Mouse (Mus musculus) liver, postnatal 0 days (tissue): ENCODE data around the gene Pacrg. TPM values are rescaled to one million over a fixed set of nuclear protein-coding genes. Genes with fewer than 3 reads are reported as not detected.

ENCODE experiments used
- ATAC-seq: fragments of 200-750 bp; cut with Nextera tagmentation; 2 replicates; pipeline ENCODE4 v1.8.0; 2017; ENCODE audit warnings: mild to moderate bottlenecking, moderate library complexity
- DNase-seq: peaks from one replicate; pipeline ENCODE4 v3.0.0-alpha.2; 2016
- H3K27ac ChIP-seq: fragments of 300-500 bp; sonication (generic); 2 replicates; pipeline ENCODE4 v1.5.1; 2014; ENCODE audit warnings: antibody characterized with exemption, moderate library complexity, mild to moderate bottlenecking, low read depth
- H3K27me3 ChIP-seq: fragments of 300-500 bp; sonication (generic); 2 replicates; pipeline ENCODE4 v1.6.1; 2014; ENCODE audit warnings: low read length, control low read depth, mixed read lengths; ENCODE audit not compliant: insufficient read depth
- H3K36me3 ChIP-seq: fragments of 300-500 bp; sonication (generic); replicated peaks from 2 replicates; pipeline ENCODE4 v1.6.1; 2014; ENCODE audit warnings: mild to moderate bottlenecking, control low read depth, low read length, moderate library complexity, mixed read lengths; ENCODE audit not compliant: insufficient read depth
- H3K4me1 ChIP-seq: fragments of 300-500 bp; sonication (generic); 2 replicates; pipeline ENCODE4 v1.6.1; 2014; ENCODE audit warnings: antibody characterized with exemption, mild to moderate bottlenecking, control low read depth; ENCODE audit not compliant: insufficient read depth
- H3K4me2 ChIP-seq: fragments of 300-500 bp; sonication (generic); 2 replicates; pipeline ENCODE4 v1.6.1; 2014; ENCODE audit warnings: low read depth, mild to moderate bottlenecking, low read length, moderate library complexity, mixed read lengths
- H3K4me3 ChIP-seq: fragments of 300-500 bp; sonication (generic); 2 replicates; pipeline ENCODE4 v1.5.1; 2014; ENCODE audit warnings: low read depth, low read length
- H3K9ac ChIP-seq: fragments of 300-500 bp; sonication (generic); replicated peaks from 2 replicates; pipeline ENCODE4 v1.6.1; 2014; ENCODE audit warnings: mild to moderate bottlenecking, moderate library complexity
- H3K9me3 ChIP-seq: fragments of 300-500 bp; sonication (generic); 2 replicates; pipeline ENCODE4 v1.6.1; 2016; ENCODE audit warnings: mild to moderate bottlenecking, control low read depth, low read length, mixed read lengths
- CTCF ChIP-seq: sonication (generic); IDR thresholded peaks from 2 replicates; pipeline ENCODE4 v1.5.1; 2016; ENCODE audit warnings: antibody characterized with exemption, low read depth
- EP300 ChIP-seq: IDR thresholded peaks from 2 replicates; pipeline ENCODE4 v1.6.1; 2016; ENCODE audit warnings: antibody characterized with exemption, low read depth, mild to moderate bottlenecking
- WGBS: fragments of 180-500 bp; shearing (Covaris S2); extraction: QIAGEN DNeasy Blood & Tissue Kit; methylation state at CpG from one replicate; pipeline ENCODE4 v1.1.7; 2014; ENCODE audit not compliant: insufficient replicate concordance; 5-methylcytosine and 5-hydroxymethylcytosine counted together
- polyA plus RNA-seq: library from polyadenylated mRNA; unstranded; fragments of >200 nt; fragmentation: Nextera tagmentation; extraction: Ambion mirVana; gene quantifications from 2 replicates; pipeline ENCODE4 v1.2.1, GENCODE M21; 2015

The Pacrg gene
- polyA plus RNA-seq, 1 experiment from 2014 or later: not detected

- H3K9me3 ChIP-seq: no peaks in the 10 kb centered on the region
- no peak overlapping the region for H3K4me3 ChIP-seq
- no peaks in the 10 kb centered on the region for H3K36me3 ChIP-seq
- H3K4me2 ChIP-seq: no peak overlapping the region
- ATAC-seq (no peak), DNase-seq (no peak)
- H3K9ac ChIP-seq: no peak overlapping the region
- no peak for TF ChIP-seq EP300
- no peak for TF ChIP-seq CTCF
- no peaks in the 10 kb centered on the region; the same call in 1 of the 2 replicates for H3K4me1 ChIP-seq
- H3K27ac ChIP-seq: no peak overlapping the region
- H3K27me3 ChIP-seq: no peaks in the 10 kb centered on the region
- WGBS: 89% methylated on average over 7 of the region's 7 CpGs
Observed at GRCm38 (mm10) chr17:10476807-10477206, 363.3 kb downstream of the Pacrg start.

GRCm38 (mm10) chr17:10474972-10475371 is 365.1 kb downstream of the Pacrg start:
- H3K4me1 ChIP-seq: no peaks in the 10 kb centered on the region; the same call in 1 of the 2 replicates
- H3K36me3 ChIP-seq: no peaks in the 10 kb centered on the region
- no peaks in the 10 kb centered on the region for H3K9me3 ChIP-seq
- H3K9ac ChIP-seq: no peak overlapping the region
- 80% methylated on average over 6 of the region's 6 CpGs for WGBS
- DNase-seq: no peak
- no peak for ATAC-seq
- TF ChIP-seq CTCF (no peak), EP300 (no peak)
- H3K4me3 ChIP-seq: no peak overlapping the region
- no peaks in the 10 kb centered on the region for H3K27me3 ChIP-seq
- H3K27ac ChIP-seq: no peak overlapping the region
- H3K4me2 ChIP-seq: no peak overlapping the region

GRCm38 (mm10) chr17:10473826-10474384 is 366.2 kb downstream of the Pacrg start:
- no peaks in the 10 kb centered on the region for H3K27me3 ChIP-seq
- H3K36me3 ChIP-seq: no peaks in the 10 kb centered on the region
- 45% methylated on average over 7 of the region's 7 CpGs for WGBS
- no peaks in the 10 kb centered on the region for H3K9me3 ChIP-seq
- no peak for DNase-seq
- H3K4me1 ChIP-seq: no peaks in the 10 kb centered on the region
- H3K4me2 ChIP-seq: no peak overlapping the region
- no peak overlapping the region for H3K9ac ChIP-seq
- H3K4me3 ChIP-seq: no peak overlapping the region
- no peak for ATAC-seq
- TF ChIP-seq EP300: no peak
- TF ChIP-seq CTCF: no peak
- H3K27ac ChIP-seq: no peak overlapping the region

GRCm38 (mm10) chr17:10473175-10473574 is 366.9 kb downstream of the Pacrg start:
- Histone ChIP-seq H3K4me2 (no peak overlapping the region), H3K4me3 (no peak overlapping the region), H3K4me1 (no peaks in the 10 kb centered on the region), H3K27me3 (no peaks in the 10 kb centered on the region), H3K27ac (no peak overlapping the region), H3K36me3 (no peaks in the 10 kb centered on the region), H3K9me3 (no peaks in the 10 kb centered on the region), H3K9ac (no peak overlapping the region)
- DNase-seq (no peak), ATAC-seq (no peak)
- no peak for TF ChIP-seq CTCF
- no peak for TF ChIP-seq EP300
- WGBS: 70% methylated on average over 6 of the region's 6 CpGs

DNA sequence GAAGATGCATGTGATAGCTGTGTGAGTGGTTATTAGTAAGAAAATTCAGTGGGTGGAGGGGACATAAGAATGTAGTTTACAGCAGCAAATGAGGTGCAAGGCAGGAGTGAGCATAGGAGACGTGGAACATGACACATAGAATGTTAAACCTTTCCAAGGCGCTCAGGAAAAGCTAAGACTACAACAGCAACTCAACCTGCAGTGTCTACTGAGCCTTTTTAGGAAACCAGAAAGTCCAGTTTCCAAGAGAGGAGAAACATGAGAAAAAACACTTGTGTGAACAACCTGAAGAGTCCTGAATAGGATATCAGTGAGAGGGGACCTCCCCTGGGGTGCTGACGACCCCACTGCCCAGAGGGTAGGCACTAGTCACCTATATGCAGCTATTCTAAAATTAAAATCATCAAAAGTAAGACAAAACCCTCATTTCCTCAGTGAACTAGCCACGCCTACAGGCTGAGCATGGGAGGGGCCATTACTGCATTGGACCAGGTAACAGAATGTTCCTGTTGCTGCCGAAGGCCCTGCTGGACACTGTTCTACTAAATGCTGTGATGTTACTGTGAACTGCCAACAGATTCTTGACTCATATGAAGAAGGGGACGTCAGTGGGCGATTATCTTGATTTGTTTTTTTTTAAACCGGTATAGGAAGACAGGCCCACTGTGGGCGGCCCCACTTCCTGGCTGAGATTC is 370.1 kb downstream of the Pacrg start:
- H3K9ac ChIP-seq: no peak overlapping the region
- H3K4me3 ChIP-seq: no peak overlapping the region
- no peaks in the 10 kb centered on the region for H3K9me3 ChIP-seq
- 73% methylated on average over 9 of the region's 9 CpGs for WGBS
- H3K27ac ChIP-seq: no peak overlapping the region
- H3K27me3 ChIP-seq: no peaks in the 10 kb centered on the region
- DNase-seq (no peak), ATAC-seq (no peak)
- no peak for TF ChIP-seq CTCF
- no peak for TF ChIP-seq EP300
- H3K36me3 ChIP-seq: no peaks in the 10 kb centered on the region
- H3K4me2 ChIP-seq: no peak overlapping the region
- no peaks in the 10 kb centered on the region for H3K4me1 ChIP-seq

GRCm38 (mm10) chr17:10467102-10467501 is 373.0 kb downstream of the Pacrg start:
- H3K4me1 ChIP-seq: no peaks in the 10 kb centered on the region
- WGBS: 78% methylated on average over 3 of the region's 3 CpGs

More at GRCm38 (mm10) chr17:10467102-10467501, 373.0 kb downstream of the Pacrg start:
- H3K9me3 ChIP-seq: no peaks in the 10 kb centered on the region
- H3K4me3 ChIP-seq: no peak overlapping the region
- H3K9ac ChIP-seq: no peak overlapping the region
- H3K4me2 ChIP-seq: no peak overlapping the region
- TF ChIP-seq EP300 (no peak), CTCF (no peak)
- H3K27me3 ChIP-seq: no peaks in the 10 kb centered on the region
- no peaks in the 10 kb centered on the region for H3K36me3 ChIP-seq
- DNase-seq: no peak
- no peak overlapping the region for H3K27ac ChIP-seq
- no peak for ATAC-seq
